Mouse (Mus musculus) heart, adult 2 months (tissue): Measurements from ENCODE around the gene Hmgb3. TPM values are rescaled to one million over a fixed set of nuclear protein-coding genes. Genes with fewer than 3 reads are reported as not detected.
"Not testable (repeated sequence)": the region's sequence is repeated elsewhere in the genome, so short reads cannot be mapped to it uniquely, and the experiment has no call there.

Experiments
- DNase-seq, 2 experiments: peaks; one replicate each; pipeline ENCODE4 v3.0.0; 2021
- H3K27ac ChIP-seq: fragments of 200-600 bp; 2 replicates; pipeline ENCODE4 v1.8.1; 2022
- H3K27me3 ChIP-seq: fragments of 200-500 bp; 2 replicates; pipeline ENCODE4 v1.6.1; 2012; ENCODE audit warnings: mild to moderate bottlenecking, low read length, inconsistent platforms, mixed read lengths; ENCODE audit not compliant: control insufficient read depth, insufficient read depth
- H3K36me3 ChIP-seq: fragments of 200-500 bp; 2 replicates; pipeline ENCODE4 v1.6.1; 2012; ENCODE audit warnings: low read length, inconsistent platforms; ENCODE audit not compliant: control insufficient read depth, insufficient read depth
- H3K4me1 ChIP-seq: fragments of 200-500 bp; 2 replicates; pipeline ENCODE4 v1.6.1; 2011; ENCODE audit warnings: low read length; ENCODE audit not compliant: control insufficient read depth, insufficient read depth
- H3K4me3 ChIP-seq: fragments of 200-600 bp; 2 replicates; pipeline ENCODE4 v1.8.1; 2022
- H3K79me2 ChIP-seq: fragments of 200-500 bp; replicated peaks from 2 replicates; pipeline ENCODE4 v1.6.1; 2012; ENCODE audit warnings: mild to moderate bottlenecking, inconsistent platforms, low read length, moderate library complexity, mixed read lengths; ENCODE audit not compliant: control insufficient read depth, insufficient read depth
- H3K9ac ChIP-seq: fragments of 200-500 bp; 2 replicates; pipeline ENCODE4 v1.6.1; 2012; ENCODE audit warnings: low read depth, mild to moderate bottlenecking, control low read depth, inconsistent platforms, low read length, mixed read lengths
- CTCF ChIP-seq: fragments of 200-600 bp; IDR thresholded peaks from 2 replicates; pipeline ENCODE4 v1.8.1; 2022; ENCODE audit warnings: antibody characterized with exemption, mild to moderate bottlenecking, moderate library complexity
- EP300 ChIP-seq: fragments of 200-500 bp; IDR thresholded peaks from 2 replicates; pipeline ENCODE4 v1.6.1; 2011; ENCODE audit warnings: low read depth, low read length, control low read depth; ENCODE audit not compliant: insufficient read depth
- POLR2A ChIP-seq: fragments of 200-500 bp; IDR thresholded peaks from 2 replicates; pipeline ENCODE4 v1.6.1; 2011; ENCODE audit warnings: mild to moderate bottlenecking, low read depth, low read length, control low read depth; ENCODE audit not compliant: insufficient read depth
- WGBS: fragments of 180-500 bp; shearing (Covaris S2); methylation state at CpG from one replicate; pipeline ENCODE4 v1.1.7; 2018; 5-methylcytosine and 5-hydroxymethylcytosine counted together
- intact Hi-C: fragments of 180-260 bp; cut with DNase I; formaldehyde crosslinking; loops from one replicate; pipeline ENCODE4 v1.15.1; 2025
- long read RNA-seq: library from polyadenylated mRNA; stranded (forward); transcript quantifications from one replicate; pipeline ENCODE4 v2.0.0, GENCODE M21; 2021
- polyA plus RNA-seq: library from polyadenylated mRNA; depleted of rRNA; stranded (reverse); fragments of >200 nt; gene quantifications from 2 replicates; pipeline ENCODE4 v1.2.3, GENCODE M21; 2012; rRNA removed
- total RNA-seq, 2 experiments: library from RNA; stranded (reverse); gene quantifications; 2 replicates each; pipeline ENCODE4 v1.2.3; 2021

Hmgb3 gene
- 10 to 100 TPM; 60.9 to 79.4 TPM for total RNA-seq
- 23.8 and 35.4 TPM in 2 replicates for polyA plus RNA-seq
- long read RNA-seq, transcript Hmgb3-204 (5 exons, 1,743 nt): minor isoform, 10 of 67 reads
- long read RNA-seq, transcript Hmgb3-202 (5 exons, 1,571 nt): major isoform, 31 of 67 reads
- long read RNA-seq, partial matches to known transcripts: 0 of 67 reads
- long read RNA-seq, other reads (novel, unspliced or antisense): 21 of 67 reads

GRCm38 (mm10) chrX:71555415-71556114 lies at the start of gene Hmgb3:
Gene Hmgb3, plus strand, starts transcription at chrX:71555918.
- peak within 1 kb of the TSS; percentile 51; the same call in 1 of the 2 replicates for H3K27ac ChIP-seq
- H3K27me3 ChIP-seq: no peaks in the 10 kb centered on the region
- intact Hi-C loops: loop anchor here (5.0 kb wide), 2 partner anchors 63 to 128 kb away; partner anchors contain the start of gene Cd99l2
- H3K4me3 ChIP-seq: peak within 1 kb of the TSS; percentile 61
- H3K79me2 ChIP-seq: no peaks in the 10 kb centered on the region
- peak within 1 kb of the TSS; percentile 63 for H3K9ac ChIP-seq
- no peaks in the 10 kb centered on the region for H3K4me1 ChIP-seq
- TF ChIP-seq POLR2A (0 out of 2 replicates have a peak, but pooled peaks have one; percentile 41), EP300 (no peak), CTCF (no peak)
- no peaks in the 10 kb centered on the region for H3K36me3 ChIP-seq
- 14% methylated on average over 59 of the region's 59 CpGs for WGBS
- DNase-seq: peak; percentile 80 to 87

- H3K27ac ChIP-seq, H3K36me3 ChIP-seq, intact Hi-C loops, H3K4me1 ChIP-seq, H3K27me3 ChIP-seq, H3K79me2 ChIP-seq, DNase-seq, H3K4me3 ChIP-seq, H3K9ac ChIP-seq: not testable (repeated sequence)
- 79% methylated on average over 4 of the region's 4 CpGs for WGBS
Measured at GRCm38 (mm10) chrX:71506591-71506990, 49.1 kb upstream of the Hmgb3 start.

- Histone ChIP-seq H3K27ac (no peak overlapping the region), H3K4me3 (no peak overlapping the region), H3K79me2 (no peaks in the 10 kb centered on the region), H3K36me3 (no peaks in the 10 kb centered on the region), H3K4me1 (no peaks in the 10 kb centered on the region), H3K27me3 (no peaks in the 10 kb centered on the region), H3K9ac (no peak overlapping the region)
- TF ChIP-seq POLR2A (no peak), EP300 (no peak), CTCF (no peak)
- intact Hi-C loops: no loop called here
- DNase-seq: no peak
- 72% methylated on average over 4 of the region's 4 CpGs for WGBS
Measured at GRCm38 (mm10) chrX:71519252-71519651, 36.5 kb upstream of the Hmgb3 start.

GRCm38 (mm10) chrX:71522889-71523288 lies 32.8 kb upstream of the Hmgb3 start:
- no peaks in the 10 kb centered on the region for H3K79me2 ChIP-seq
- TF ChIP-seq POLR2A (no peak), EP300 (no peak), CTCF (no peak)
- H3K9ac ChIP-seq: no peak overlapping the region
- WGBS: 92% methylated on average over 3 of the region's 3 CpGs
- H3K27me3 ChIP-seq: no peaks in the 10 kb centered on the region
- intact Hi-C loops: no loop called here
- H3K4me1 ChIP-seq: no peaks in the 10 kb centered on the region
- H3K4me3 ChIP-seq: no peak overlapping the region
- no peak for DNase-seq
- no peaks in the 10 kb centered on the region for H3K36me3 ChIP-seq
- H3K27ac ChIP-seq: no peak overlapping the region

- Histone ChIP-seq H3K79me2 (no peaks in the 10 kb centered on the region), H3K4me1 (no peaks in the 10 kb centered on the region), H3K27ac (no peak overlapping the region), H3K4me3 (no peak overlapping the region), H3K9ac (no peak overlapping the region), H3K36me3 (no peaks in the 10 kb centered on the region), H3K27me3 (no peaks in the 10 kb centered on the region)
- no peak for DNase-seq
- WGBS: 44% methylated on average over 2 of the region's 2 CpGs
- TF ChIP-seq POLR2A (no peak), CTCF (no peak), EP300 (no peak)
- intact Hi-C loops: no loop called here
Measured at GRCm38 (mm10) chrX:71524310-71524709, 31.4 kb upstream of the Hmgb3 start.

- no peak for TF ChIP-seq POLR2A
- TF ChIP-seq EP300: no peak
- no peak for TF ChIP-seq CTCF
- no peaks in the 10 kb centered on the region for H3K4me1 ChIP-seq
- H3K79me2 ChIP-seq: no peaks in the 10 kb centered on the region
- H3K36me3 ChIP-seq: no peaks in the 10 kb centered on the region
- no peak for DNase-seq
- H3K4me3 ChIP-seq: no peak overlapping the region
- WGBS: 17% methylated on average over 3 of the region's 3 CpGs
- no peak overlapping the region for H3K27ac ChIP-seq
- no peak overlapping the region for H3K9ac ChIP-seq
- intact Hi-C loops: no loop called here
- H3K27me3 ChIP-seq: no peaks in the 10 kb centered on the region
Measured at GRCm38 (mm10) chrX:71525593-71526299, 30.0 kb upstream of the Hmgb3 start.
